Mouse (Mus musculus) hindbrain, embryonic 10.5 days (tissue): ENCODE data around the gene Tex52. TPM values are rescaled to one million over a fixed set of nuclear protein-coding genes. Genes with fewer than 3 reads are reported as not detected.

ENCODE experiments used
- DNase-seq: peaks from one replicate; pipeline ENCODE4 v3.0.0-alpha.2; 2017; ENCODE audit warnings: low spot score
- H3K27ac ChIP-seq: fragments of 300-500 bp; sonication (generic); 2 replicates; pipeline ENCODE4 v1.5.1; 2016; ENCODE audit warnings: mild to moderate bottlenecking, moderate library complexity
- H3K27me3 ChIP-seq: fragments of 300-500 bp; sonication (generic); 2 replicates; pipeline ENCODE4 v1.6.1; 2016; ENCODE audit warnings: mild to moderate bottlenecking; ENCODE audit not compliant: poor library complexity, insufficient read depth, severe bottlenecking
- H3K36me3 ChIP-seq: fragments of 300-500 bp; sonication (generic); 2 replicates; pipeline ENCODE4 v1.6.1; 2016; ENCODE audit warnings: mild to moderate bottlenecking, moderate library complexity
- H3K4me1 ChIP-seq: fragments of 300-500 bp; sonication (generic); replicated peaks from 2 replicates; pipeline ENCODE4 v1.6.1; 2016; ENCODE audit warnings: mild to moderate bottlenecking
- H3K4me3 ChIP-seq: fragments of 300-500 bp; sonication (generic); 2 replicates; pipeline ENCODE4 v1.5.1; 2016; ENCODE audit warnings: mild to moderate bottlenecking, moderate library complexity
- H3K9me3 ChIP-seq: fragments of 300-500 bp; sonication (generic); 2 replicates; pipeline ENCODE4 v1.6.1; 2016; ENCODE audit warnings: mild to moderate bottlenecking, moderate library complexity
- WGBS: fragments of 180-500 bp; shearing (Covaris S2); methylation state at CpG from one replicate; pipeline ENCODE4 v1.1.7; 2016; 5-methylcytosine and 5-hydroxymethylcytosine counted together
- polyA plus RNA-seq: library from polyadenylated mRNA; unstranded; fragments of >200 nt; fragmentation: Nextera tagmentation; extraction: Ambion mirVana; gene quantifications from 2 replicates; pipeline ENCODE4 v1.2.1, GENCODE M21; 2016

Tex52 gene
- polyA plus RNA-seq, 1 experiment from 2014 or later: 0.86 TPM

GRCm38 (mm10) chr6:128423496-128424268 is 48.4 kb downstream of the Tex52 start:
- 55% methylated on average over 16 of the region's 16 CpGs for WGBS
- no peaks in the 10 kb centered on the region for H3K9me3 ChIP-seq
- peaks cover 25% of the 10 kb centered on the region for H3K36me3 ChIP-seq
- no peak for DNase-seq
- H3K4me3 ChIP-seq: peak overlapping the region; percentile 67
- peaks cover 9% of the 10 kb centered on the region; the same call in 1 of the 2 replicates for H3K4me1 ChIP-seq
- H3K27ac ChIP-seq: peak overlapping the region; percentile 97
- no peaks in the 10 kb centered on the region for H3K27me3 ChIP-seq

GRCm38 (mm10) chr6:128424269-128425019 is 49.2 kb downstream of the Tex52 start, which contains the start of gene Itfg2:
Gene Itfg2, minus strand, starts transcription at chr6:128424931.
- Histone ChIP-seq H3K4me1 (peaks cover 9% of the 10 kb centered on the region; the same call in 1 of the 2 replicates), H3K27me3 (no peaks in the 10 kb centered on the region), H3K27ac (peak within 1 kb of the TSS; percentile 97), H3K9me3 (no peaks in the 10 kb centered on the region), H3K36me3 (peaks cover 31% of the 10 kb centered on the region), H3K4me3 (peak within 1 kb of the TSS; percentile 67)
- under 1% methylated on average over 42 of the region's 42 CpGs for WGBS
- peak; percentile 96 for DNase-seq

GRCm38 (mm10) chr6:128425046-128425445 is 49.8 kb downstream of the Tex52 start:
- peak overlapping the region; percentile 97 for H3K27ac ChIP-seq
- H3K4me1 ChIP-seq: peaks cover 9% of the 10 kb centered on the region; the same call in 1 of the 2 replicates
- WGBS: 20% methylated on average over 9 of the region's 9 CpGs

GRCm38 (mm10) chr6:128427571-128427970 is 52.3 kb downstream of the Tex52 start:
- WGBS: 93% methylated on average over 5 of the region's 5 CpGs
- H3K4me3 ChIP-seq: no peak overlapping the region
- H3K9me3 ChIP-seq: no peaks in the 10 kb centered on the region
- no peak overlapping the region for H3K27ac ChIP-seq
- peaks cover 9% of the 10 kb centered on the region; the same call in 1 of the 2 replicates for H3K4me1 ChIP-seq
- H3K27me3 ChIP-seq: no peaks in the 10 kb centered on the region
- peaks cover 51% of the 10 kb centered on the region for H3K36me3 ChIP-seq
- DNase-seq: no peak

More at GRCm38 (mm10) chr6:128425046-128425445, 49.8 kb downstream of the Tex52 start:
- peaks cover 32% of the 10 kb centered on the region for H3K36me3 ChIP-seq
- no peak for DNase-seq
- peak overlapping the region; percentile 67 for H3K4me3 ChIP-seq
- H3K27me3 ChIP-seq: no peaks in the 10 kb centered on the region
- no peaks in the 10 kb centered on the region for H3K9me3 ChIP-seq

- Histone ChIP-seq H3K4me3 (no peak overlapping the region), H3K9me3 (no peaks in the 10 kb centered on the region), H3K27ac (no peak overlapping the region), H3K36me3 (peaks cover 69% of the 10 kb centered on the region), H3K27me3 (no peaks in the 10 kb centered on the region), H3K4me1 (peaks cover 4% of the 10 kb centered on the region; the same call in 1 of the 2 replicates)
- DNase-seq: no peak
- WGBS: 98% methylated on average over 2 of the region's 2 CpGs
Measured at GRCm38 (mm10) chr6:128429300-128429699, 54.0 kb downstream of the Tex52 start.

GRCm38 (mm10) chr6:128429826-128430225 is 54.6 kb downstream of the Tex52 start:
- H3K27me3 ChIP-seq: no peaks in the 10 kb centered on the region
- 93% methylated on average over 6 of the region's 6 CpGs for WGBS
- no peak for DNase-seq
- peaks cover 4% of the 10 kb centered on the region; the same call in 1 of the 2 replicates for H3K4me1 ChIP-seq
- no peak overlapping the region for H3K27ac ChIP-seq
- no peaks in the 10 kb centered on the region for H3K9me3 ChIP-seq
- peaks cover 74% of the 10 kb centered on the region for H3K36me3 ChIP-seq
- no peak overlapping the region for H3K4me3 ChIP-seq

GRCm38 (mm10) chr6:128432356-128432915 is 57.2 kb downstream of the Tex52 start:
- Histone ChIP-seq H3K9me3 (no peaks in the 10 kb centered on the region), H3K4me1 (peaks cover 12% of the 10 kb centered on the region), H3K27me3 (no peaks in the 10 kb centered on the region), H3K36me3 (peaks cover 93% of the 10 kb centered on the region), H3K4me3 (no peak overlapping the region), H3K27ac (no peak overlapping the region)
- 96% methylated on average over 13 of the region's 13 CpGs for WGBS
- DNase-seq: no peak

- no peak overlapping the region for H3K27ac ChIP-seq
- no peaks in the 10 kb centered on the region for H3K9me3 ChIP-seq
- no peaks in the 10 kb centered on the region for H3K27me3 ChIP-seq
- no peak overlapping the region for H3K4me3 ChIP-seq
- H3K4me1 ChIP-seq: peaks cover 12% of the 10 kb centered on the region
- DNase-seq: no peak
- WGBS: 96% methylated on average over 13 of the region's 13 CpGs
- peaks cover 82% of the 10 kb centered on the region for H3K36me3 ChIP-seq
Measured at GRCm38 (mm10) chr6:128433566-128433965, 58.3 kb downstream of the Tex52 start.

Other genes starting within 250 kb of the Tex52 start
- 65.7 and 67.8 TPM in 2 replicates for gene Tspan9, start 231.9 kb upstream of the Tex52 start, polyA plus RNA-seq
- gene Tead4, start 74.6 kb upstream of the Tex52 start, polyA plus RNA-seq: 2.5 and 2.9 TPM in 2 replicates
- gene Tulp3, start 19.6 kb upstream of the Tex52 start, polyA plus RNA-seq: 19.1 and 21.4 TPM in 2 replicates
- 177 and 192 TPM in 2 replicates for gene Rhno1, start 12.5 kb upstream of the Tex52 start, polyA plus RNA-seq
- gene Foxm1, start 12.5 kb upstream of the Tex52 start, polyA plus RNA-seq: 61.2 and 67.0 TPM in 2 replicates
- not detected in 2 replicates for gene Gm44596, start within 50 bp of the Tex52 start, polyA plus RNA-seq
- gene Nrip2, start 23.8 kb downstream of the Tex52 start, polyA plus RNA-seq: 2.5 and 3.3 TPM in 2 replicates
- gene Itfg2, start 49.5 kb downstream of the Tex52 start, polyA plus RNA-seq: 39.0 and 41.3 TPM in 2 replicates
- gene Fkbp4, start 63.2 kb downstream of the Tex52 start, polyA plus RNA-seq: 548 and 688 TPM in 2 replicates
- gene Pzp, start 151.3 kb downstream of the Tex52 start, polyA plus RNA-seq: not detected in 2 replicates
- gene A2ml1, start 206.2 kb downstream of the Tex52 start, polyA plus RNA-seq: 0.04 TPM in 1 of 2 replicates, not detected in the other
- not detected in 2 replicates for gene Klrb1a, start 248.1 kb downstream of the Tex52 start, polyA plus RNA-seq